Mouse (Mus musculus) liver, adult 2 months (tissue): ENCODE data around the gene Fbxl17. TPM values are rescaled to one million over a fixed set of nuclear protein-coding genes. Genes with fewer than 3 reads are reported as not detected.
A peak's percentile ranks its signal among the peaks of the same experiment; 100 is the strongest.

Experiments used
- DNase-seq: peaks from one replicate; pipeline ENCODE4 v3.0.0-alpha.2; 2011; ENCODE audit warnings: low read depth, low spot score; ENCODE audit errors: extremely low read depth
- H3K27ac ChIP-seq: fragments of 200-500 bp; replicated peaks from 2 replicates; pipeline ENCODE4 v1.5.1; 2012; ENCODE audit warnings: low read depth, mild to moderate bottlenecking, control low read depth, inconsistent platforms, low read length; ENCODE audit not compliant: insufficient read depth
- H3K27me3 ChIP-seq: fragments of 200-500 bp; 2 replicates; pipeline ENCODE4 v1.6.1; 2012; ENCODE audit warnings: mild to moderate bottlenecking, moderate library complexity, low read length, inconsistent platforms; ENCODE audit not compliant: control insufficient read depth, insufficient read depth
- H3K36me3 ChIP-seq: fragments of 200-500 bp; 2 replicates; pipeline ENCODE4 v1.6.1; 2012; ENCODE audit warnings: low read length, inconsistent platforms; ENCODE audit not compliant: control insufficient read depth, insufficient read depth
- H3K4me1 ChIP-seq: fragments of 200-500 bp; 2 replicates; pipeline ENCODE4 v1.6.1; 2011; ENCODE audit warnings: low read length; ENCODE audit not compliant: control insufficient read depth, insufficient read depth
- H3K4me3 ChIP-seq: fragments of 200-500 bp; 2 replicates; pipeline ENCODE4 v1.5.1; 2011; ENCODE audit warnings: low read depth, mild to moderate bottlenecking, control low read depth, low read length, moderate library complexity; ENCODE audit not compliant: insufficient read depth
- H3K79me2 ChIP-seq: fragments of 200-500 bp; 2 replicates; pipeline ENCODE4 v1.6.1; 2012; ENCODE audit warnings: inconsistent platforms, mild to moderate bottlenecking, low read length, moderate library complexity; ENCODE audit not compliant: control insufficient read depth, insufficient read depth
- H3K9ac ChIP-seq: fragments of 200-500 bp; 2 replicates; pipeline ENCODE4 v1.6.1; 2012; ENCODE audit warnings: low read depth, mild to moderate bottlenecking, control low read depth, inconsistent platforms, low read length
- CTCF ChIP-seq: fragments of 200-500 bp; IDR thresholded peaks from 2 replicates; pipeline ENCODE4 v1.5.1; 2011; ENCODE audit warnings: low read depth, low read length, control low read depth
- POLR2A ChIP-seq: fragments of 200-500 bp; IDR thresholded peaks from 2 replicates; pipeline ENCODE4 v1.6.1; 2011; ENCODE audit warnings: low read length, control low read depth; ENCODE audit not compliant: insufficient read depth; ENCODE audit errors: extremely low read depth
- WGBS: fragments of 180-500 bp; shearing (Covaris S2); methylation state at CpG from one replicate; pipeline ENCODE4 v1.1.7; 2018; 5-methylcytosine and 5-hydroxymethylcytosine counted together
- polyA plus RNA-seq: library from polyadenylated mRNA; depleted of rRNA; stranded (reverse); fragments of >200 nt; gene quantifications from 2 replicates; pipeline ENCODE4 v1.2.3, GENCODE M21; 2012
- total RNA-seq: library from RNA; depleted of rRNA; stranded (reverse); fragments of >200 nt; gene quantifications from 2 replicates; pipeline ENCODE4 v1.2.3, GENCODE M21; 2014

Fbxl17 gene
- total and polyA plus RNA-seq, 2 experiments: 5.4 to 12.2 TPM

DNA sequence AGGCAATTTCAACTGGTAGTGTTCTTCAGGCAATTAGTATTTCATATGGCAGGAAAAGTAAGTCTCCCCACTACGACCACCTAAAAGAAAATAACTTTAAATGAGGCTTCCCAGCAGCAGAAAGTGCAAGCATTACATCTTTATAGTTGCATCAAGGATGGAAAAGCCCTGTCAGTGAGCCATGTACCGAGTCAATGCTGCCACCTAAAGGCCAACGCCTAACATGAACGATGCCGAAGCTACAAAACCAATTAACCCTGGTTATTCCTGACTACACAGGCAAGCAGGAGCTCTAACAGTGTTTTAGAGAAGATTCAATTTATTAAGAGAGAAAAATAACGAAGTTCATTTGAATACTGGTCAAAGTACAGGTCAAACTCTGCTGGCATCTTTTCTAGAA is 32.0 kb downstream of the Fbxl17 start:
- H3K9ac ChIP-seq: no peak overlapping the region
- WGBS: 13% methylated on average over 6 of the region's 6 CpGs

DNA sequence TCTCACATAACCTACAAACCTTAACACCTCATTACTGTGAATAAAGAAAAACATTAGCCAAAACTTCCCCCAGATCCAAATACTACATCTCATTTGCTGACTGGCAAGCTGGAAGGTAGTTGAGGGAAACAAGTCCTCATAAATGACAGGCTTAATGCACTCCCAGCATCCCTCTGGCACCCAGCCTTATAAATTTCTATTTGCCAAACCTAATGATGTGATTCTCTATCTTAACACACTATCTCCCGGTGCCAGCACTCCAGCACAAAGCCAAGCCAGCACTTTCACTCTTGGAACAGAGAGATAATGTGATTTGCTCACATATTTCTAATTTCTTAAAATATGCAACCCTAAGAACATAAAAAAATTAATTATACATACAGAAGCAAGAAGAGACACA is 34.6 kb downstream of the Fbxl17 start:
- H3K79me2 ChIP-seq: peaks cover 2% of the 10 kb centered on the region; the same call in 1 of the 2 replicates
- TF ChIP-seq POLR2A (no peak), CTCF (no peak)
- H3K9ac ChIP-seq: no peak overlapping the region
- no peak overlapping the region for H3K27ac ChIP-seq
- WGBS: 19% methylated on average over 1 of the region's 1 CpGs
- H3K4me3 ChIP-seq: no peak overlapping the region
- no peaks in the 10 kb centered on the region for H3K27me3 ChIP-seq
- 0 out of 2 replicates have a peak, but pooled peaks cover 2% of the 10 kb centered on the region for H3K36me3 ChIP-seq
- H3K4me1 ChIP-seq: no peaks in the 10 kb centered on the region; the same call in 1 of the 2 replicates
- peak; percentile 21 for DNase-seq

More for the DNA sequence above, 32.0 kb downstream of the Fbxl17 start:
- H3K36me3 ChIP-seq: peaks cover 8% of the 10 kb centered on the region
- H3K27ac ChIP-seq: no peak overlapping the region
- TF ChIP-seq POLR2A (no peak), CTCF (peak; percentile 73)
- H3K79me2 ChIP-seq: peaks cover 2% of the 10 kb centered on the region; the same call in 1 of the 2 replicates
- H3K4me1 ChIP-seq: no peaks in the 10 kb centered on the region; the same call in 1 of the 2 replicates
- no peak overlapping the region for H3K4me3 ChIP-seq
- DNase-seq: peak; percentile 49
- H3K27me3 ChIP-seq: no peaks in the 10 kb centered on the region

DNA sequence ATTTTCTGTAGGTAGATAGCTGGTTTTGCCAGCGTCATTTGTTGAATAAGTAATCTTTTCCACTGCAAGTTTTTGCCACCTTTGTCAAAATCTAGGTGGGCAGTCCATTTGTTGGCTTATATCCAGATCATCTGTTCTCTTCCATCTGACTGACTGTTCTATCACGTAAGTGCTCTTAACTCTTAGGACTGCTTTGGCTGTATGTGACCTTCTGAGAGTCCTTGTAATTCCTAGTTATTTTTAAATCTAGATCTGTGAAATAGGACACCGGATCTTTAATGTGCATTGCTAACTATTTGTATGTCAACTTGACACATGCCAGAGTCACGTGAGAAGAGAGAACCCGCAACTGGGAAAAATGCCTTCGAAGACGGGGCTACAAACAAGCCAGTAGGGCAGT is 37.3 kb downstream of the Fbxl17 start:
- WGBS: 83% methylated on average over 7 of the region's 7 CpGs
- TF ChIP-seq POLR2A (no peak), CTCF (no peak)
- 0 out of 2 replicates have a peak, but pooled peaks cover 2% of the 10 kb centered on the region for H3K36me3 ChIP-seq

DNA sequence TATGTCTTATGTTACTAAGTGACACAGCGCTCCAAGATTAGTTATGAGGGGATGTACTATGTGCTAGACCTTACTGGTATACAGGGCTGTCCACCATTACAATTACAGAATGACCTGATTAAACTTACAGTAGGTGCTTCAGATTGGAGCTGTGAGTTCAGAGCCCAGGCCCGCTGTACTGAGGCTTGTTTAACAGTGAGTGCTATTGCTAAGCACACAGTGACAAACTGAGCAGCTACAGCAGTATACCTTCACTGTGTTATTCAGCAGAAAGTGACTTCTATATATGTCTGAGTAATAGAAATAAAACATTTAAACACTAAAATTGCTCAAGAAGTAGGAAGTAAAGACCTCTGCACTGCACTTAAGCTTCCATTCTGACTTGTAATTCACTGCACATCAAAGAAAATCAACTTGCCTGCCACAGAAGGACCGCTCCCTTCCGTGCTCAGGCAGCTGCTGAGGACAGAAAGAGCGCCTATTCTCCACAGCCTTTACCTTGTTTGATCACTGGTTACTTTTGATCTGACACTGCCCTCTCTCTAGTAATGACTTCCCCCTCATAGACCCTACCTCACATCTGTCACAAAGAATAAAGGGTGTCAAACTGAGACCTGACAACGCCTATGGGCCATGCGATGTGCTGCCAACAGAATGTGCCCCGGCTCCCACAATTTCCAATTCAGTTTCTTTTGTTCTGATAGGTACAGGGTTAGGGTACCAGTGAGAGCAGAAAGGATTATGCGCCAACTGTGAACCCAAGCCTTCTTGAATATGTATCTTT is 39.9 kb downstream of the Fbxl17 start:
- TF ChIP-seq CTCF (no peak), POLR2A (no peak)
- 95% methylated on average over 9 of the region's 9 CpGs for WGBS
- peaks cover 2% of the 10 kb centered on the region; the same call in 1 of the 2 replicates for H3K4me1 ChIP-seq
- H3K27ac ChIP-seq: no peak overlapping the region
- no peaks in the 10 kb centered on the region for H3K27me3 ChIP-seq
- H3K9ac ChIP-seq: no peak overlapping the region
- H3K36me3 ChIP-seq: no peaks in the 10 kb centered on the region
- DNase-seq: no peak
- H3K4me3 ChIP-seq: no peak overlapping the region
- no peaks in the 10 kb centered on the region; the same call in 1 of the 2 replicates for H3K79me2 ChIP-seq

More for the DNA sequence above, 37.3 kb downstream of the Fbxl17 start:
- Histone ChIP-seq H3K27ac (no peak overlapping the region), H3K4me3 (no peak overlapping the region), H3K79me2 (peaks cover 2% of the 10 kb centered on the region; the same call in 1 of the 2 replicates), H3K4me1 (peaks cover 2% of the 10 kb centered on the region; the same call in 1 of the 2 replicates), H3K9ac (no peak overlapping the region), H3K27me3 (no peaks in the 10 kb centered on the region)
- DNase-seq: no peak

DNA sequence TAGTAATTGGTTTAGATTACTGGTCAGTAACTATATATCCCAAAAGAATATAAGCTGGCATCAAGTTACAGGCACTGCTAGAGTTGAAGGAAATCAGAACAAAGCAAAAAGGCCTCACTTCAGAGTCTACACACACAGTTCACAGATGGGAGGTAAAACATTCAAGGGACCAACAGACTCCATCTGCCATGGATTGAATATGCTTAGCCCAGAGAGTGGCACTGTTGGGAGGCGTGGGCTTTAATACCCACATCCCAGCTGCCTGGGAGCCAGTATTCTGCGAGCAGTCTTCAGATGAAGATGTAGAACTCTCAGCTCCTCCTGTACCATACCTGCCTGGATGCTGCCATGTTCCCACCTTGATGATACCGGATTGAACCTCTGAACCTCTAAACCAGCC is 41.8 kb downstream of the Fbxl17 start:
- WGBS: over 99% methylated on average over 3 of the region's 3 CpGs
- H3K4me1 ChIP-seq: peaks cover 2% of the 10 kb centered on the region; the same call in 1 of the 2 replicates
- no peaks in the 10 kb centered on the region; the same call in 1 of the 2 replicates for H3K79me2 ChIP-seq
- no peaks in the 10 kb centered on the region for H3K27me3 ChIP-seq
- H3K27ac ChIP-seq: no peak overlapping the region
- H3K9ac ChIP-seq: no peak overlapping the region
- DNase-seq: no peak
- TF ChIP-seq POLR2A (no peak), CTCF (no peak)
- H3K4me3 ChIP-seq: no peak overlapping the region
- H3K36me3 ChIP-seq: no peaks in the 10 kb centered on the region

DNA sequence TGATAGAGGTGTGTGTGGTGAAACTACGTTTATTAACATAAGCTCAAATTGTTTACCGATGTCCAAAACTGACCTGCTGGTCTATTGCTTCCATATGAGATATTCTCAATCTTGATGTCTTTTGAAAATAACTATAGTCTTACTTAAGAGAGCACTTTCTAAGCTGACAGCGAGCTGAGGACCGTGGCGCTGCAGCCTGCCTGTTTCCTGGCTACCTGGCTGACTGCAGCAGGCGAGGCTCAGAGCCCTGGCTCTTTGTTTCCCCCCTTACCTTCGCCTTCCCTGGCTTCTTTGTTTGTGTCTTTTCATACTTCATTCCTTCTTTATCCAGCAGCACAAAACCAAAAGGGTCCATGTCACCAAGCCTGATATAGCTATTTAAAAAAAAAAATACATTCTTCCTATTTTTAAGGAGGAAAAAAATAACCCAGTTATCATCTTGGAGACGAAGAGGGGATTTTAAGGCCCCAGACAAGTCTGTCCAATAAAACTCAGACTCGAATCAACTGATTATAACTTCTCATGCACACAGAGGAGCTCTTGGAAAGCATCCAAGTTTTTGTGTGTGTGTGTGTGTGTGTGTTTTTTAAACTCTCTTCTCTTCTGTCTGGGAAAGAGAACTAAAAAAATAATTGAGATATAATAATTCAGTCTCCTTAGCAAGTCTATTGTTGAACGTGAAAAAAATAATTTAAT is 48.4 kb downstream of the Fbxl17 start:
- Histone ChIP-seq H3K4me3 (no peak overlapping the region), H3K36me3 (no peaks in the 10 kb centered on the region; the same call in 1 of the 2 replicates), H3K27me3 (no peaks in the 10 kb centered on the region), H3K4me1 (no peaks in the 10 kb centered on the region), H3K9ac (no peak overlapping the region), H3K27ac (no peak overlapping the region), H3K79me2 (peaks cover 3% of the 10 kb centered on the region; the same call in 1 of the 2 replicates)
- no peak for TF ChIP-seq CTCF
- TF ChIP-seq POLR2A: no peak
- 81% methylated on average over 10 of the region's 10 CpGs for WGBS
- DNase-seq: no peak
